8 mouse cellular contexts compared by ENCODE assay signal in the genomic region with DNA sequence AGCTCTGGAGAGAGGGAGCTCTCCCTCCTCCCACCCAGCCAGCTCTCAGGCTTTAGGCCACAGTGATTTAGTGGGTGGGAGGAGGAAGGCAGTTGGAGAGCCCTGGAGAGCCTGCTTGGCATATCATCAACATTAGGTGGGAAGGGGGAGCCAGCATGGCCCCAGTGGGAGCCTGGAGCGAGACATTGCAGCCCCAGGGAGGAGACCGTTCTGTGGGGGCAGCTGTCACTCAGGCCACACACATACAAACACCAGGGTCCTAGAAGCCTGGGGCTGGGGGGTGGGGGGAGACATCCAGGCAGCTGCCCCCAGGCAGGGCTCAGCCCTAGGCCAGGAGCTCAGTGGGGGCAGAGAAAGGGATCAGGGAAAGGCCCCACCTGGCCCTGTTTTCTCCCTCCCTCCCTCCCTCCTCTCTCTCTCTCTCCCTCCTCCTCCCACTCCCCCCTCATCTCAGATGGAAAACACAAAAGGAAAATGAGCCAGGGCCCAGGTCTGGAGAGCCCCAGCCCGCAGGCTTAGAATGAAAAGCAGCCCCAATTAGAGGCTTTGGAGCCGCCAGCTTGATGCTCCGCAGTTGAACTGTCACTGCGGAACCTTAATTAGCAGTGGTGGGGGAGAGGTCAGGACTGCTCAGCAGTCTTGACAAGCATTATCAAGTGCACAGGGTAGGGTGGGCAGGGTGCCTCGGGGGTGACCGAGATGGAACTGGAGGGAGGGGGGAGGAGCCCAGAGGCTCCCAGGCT.
DNase-seq lines count a peak whose midpoint lies in the region; ATAC-seq and TF ChIP-seq lines count a peak whose summit lies in the region.

No protein-coding gene starts in this region.

- intact Hi-C loops in left cerebral cortex, postnatal 4 days (cut with DNase I): no loop called here

- no peaks in the 10 kb centered on the region for H3K36me3 ChIP-seq in forebrain, embryonic 12.5 days (replicated peaks)
- no peaks in the 10 kb centered on the region for H3K36me3 ChIP-seq in liver, embryonic 14.5 days (replicated peaks; ENCODE audit: control insufficient read depth, insufficient read depth, low read depth)
- no peaks in the 10 kb centered on the region for H3K36me3 ChIP-seq in stomach, embryonic 15.5 days

- 6% methylated on average over 6 of the region's 8 CpGs for WGBS in forebrain, embryonic 12.5 days
- 47% methylated on average over 8 of the region's 8 CpGs for WGBS in liver, embryonic 14.5 days (ENCODE audit: insufficient replicate concordance)
- WGBS in stomach, embryonic 15.5 days: 24% methylated on average over 8 of the region's 8 CpGs

- DNase-seq in left cerebral cortex, postnatal 4 days: peak; percentile 78
- DNase-seq in left cerebral cortex, adult 8-10 months (ENCODE audit: low spot score in 2 of 2): no peak
- no peak for DNase-seq in liver, embryonic 14.5 days (ENCODE audit: low read depth in 3 of 3, low spot score in 3 of 3)
- no peak for DNase-seq in right cerebral cortex, adult 2 months (ENCODE audit: low spot score in 2 of 2)
- no peak for DNase-seq in gastrocnemius, postnatal 25 days
- DNase-seq in ovary, postnatal 36 days (ENCODE audit: low spot score): no peak

- ATAC-seq in forebrain, embryonic 12.5 days (ENCODE audit: low FRiP score): peak; percentile 85
- ATAC-seq in liver, embryonic 14.5 days (ENCODE audit: insufficient read depth): peak; percentile 58
- peak; percentile 60 for ATAC-seq in stomach, embryonic 15.5 days (ENCODE audit: insufficient read depth, low FRiP score, low read depth)

- peak overlapping the region; percentile 97 for H3K27ac ChIP-seq in forebrain, embryonic 12.5 days
- H3K27ac ChIP-seq in liver, embryonic 14.5 days: no peak overlapping the region
- H3K27ac ChIP-seq in stomach, embryonic 15.5 days: peak overlapping the region; percentile 78

- H3K9me3 ChIP-seq in forebrain, embryonic 12.5 days: no peaks in the 10 kb centered on the region
- H3K9me3 ChIP-seq in liver, embryonic 14.5 days (ENCODE audit: control insufficient read depth, low read length): no peaks in the 10 kb centered on the region
- H3K9me3 ChIP-seq in stomach, embryonic 15.5 days: no peaks in the 10 kb centered on the region

- no peak overlapping the region for H3K4me3 ChIP-seq in forebrain, embryonic 12.5 days (replicated peaks)
- no peak overlapping the region for H3K4me3 ChIP-seq in liver, embryonic 14.5 days (ENCODE audit: insufficient read depth in 1 of 2, low read depth in 2 of 2, low read length in 2 of 2)
- H3K4me3 ChIP-seq in stomach, embryonic 15.5 days (replicated peaks): no peak overlapping the region

- H3K4me2 ChIP-seq in forebrain, embryonic 12.5 days: peak overlapping the region; percentile 31
- no peak overlapping the region for H3K4me2 ChIP-seq in liver, embryonic 14.5 days (ENCODE audit: low read depth)
- H3K4me2 ChIP-seq in stomach, embryonic 15.5 days: peak overlapping the region; percentile 25; the same call in 1 of the 2 replicates

- TF ChIP-seq EP300 in liver, embryonic 14.5 days (IDR thresholded peaks at IDR 0.05; ENCODE audit: low read depth): no peak

- TF ChIP-seq CTCF in liver, embryonic 14.5 days (IDR thresholded peaks at IDR 0.05; ENCODE audit: low read depth): no peak

- H3K4me1 ChIP-seq in forebrain, embryonic 12.5 days: peaks cover 89% of the 10 kb centered on the region
- peaks cover 0 to 37% of the 10 kb centered on the region in 2 experiments; a peak in 3 of 4 replicates for H3K4me1 ChIP-seq in liver, embryonic 14.5 days (replicated peaks; ENCODE audit: control insufficient read depth in 2 of 2, insufficient read depth in 2 of 2, low read length in 1 of 2)
- H3K4me1 ChIP-seq in stomach, embryonic 15.5 days: peaks cover 59% of the 10 kb centered on the region

- no peaks in the 10 kb centered on the region for H3K27me3 ChIP-seq in forebrain, embryonic 12.5 days
- H3K27me3 ChIP-seq in liver, embryonic 14.5 days (ENCODE audit: control insufficient read depth, insufficient read depth, low read length): no peaks in the 10 kb centered on the region
- no peaks in the 10 kb centered on the region for H3K27me3 ChIP-seq in stomach, embryonic 15.5 days (replicated peaks)

- H3K9ac ChIP-seq in forebrain, embryonic 12.5 days: peak overlapping the region; percentile 21
- no peak overlapping the region for H3K9ac ChIP-seq in liver, embryonic 14.5 days (replicated peaks)
- H3K9ac ChIP-seq in stomach, embryonic 15.5 days: no peak overlapping the region
